Mouse (Mus musculus) liver, postnatal 0 days (tissue): ENCODE measurements around the gene Sgpp1.

ENCODE experiments used
- CTCF ChIP-seq: sonication (generic); IDR thresholded peaks from 2 replicates; pipeline ENCODE4 v1.5.1; 2016; ENCODE audit warnings: antibody characterized with exemption, low read depth
- EP300 ChIP-seq: IDR thresholded peaks from 2 replicates; pipeline ENCODE4 v1.6.1; 2016; ENCODE audit warnings: antibody characterized with exemption, low read depth, mild to moderate bottlenecking

DNA sequence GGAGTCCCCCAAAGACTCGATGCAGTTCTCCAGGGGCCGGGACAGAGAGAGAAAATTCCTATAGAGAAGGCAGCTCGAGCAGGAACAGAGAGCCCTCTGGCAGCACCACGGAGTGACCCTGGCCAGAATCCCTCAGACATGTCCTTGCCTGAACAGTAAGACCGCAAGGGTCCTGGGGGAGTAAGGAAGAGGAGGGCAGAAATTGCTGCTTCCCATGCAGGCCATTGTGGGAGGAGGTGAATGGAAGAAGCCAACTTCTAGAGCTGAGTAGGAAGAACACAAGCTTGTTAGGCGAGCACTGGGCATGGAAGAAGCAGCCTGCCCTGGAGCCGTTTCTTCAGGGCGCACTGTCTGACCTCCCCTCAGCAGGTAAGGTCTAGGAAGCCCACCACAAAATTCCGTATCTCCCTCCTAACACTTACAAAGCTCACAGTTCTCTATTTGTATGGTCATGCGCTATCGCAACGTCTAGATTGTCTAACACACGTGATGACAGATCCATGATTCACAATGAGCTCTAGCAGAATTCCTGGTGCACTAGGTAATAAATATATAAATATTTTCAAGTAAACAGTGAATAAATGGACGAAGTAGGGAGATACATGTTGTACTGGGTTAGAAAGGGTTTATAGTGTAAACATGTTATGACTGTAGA, 33.3 kb downstream of the Sgpp1 start:
- TF ChIP-seq EP300 (no peak), CTCF (no peak)
